In genomic region chr5:83852022-83852421, GRCm38 (mm10) we compare ENCODE assay signal across 24 mouse cellular contexts.
A peak's percentile ranks its signal among the peaks of the same experiment; 100 is the strongest.
DNase-seq lines count a peak whose midpoint lies in the region; ATAC-seq and TF ChIP-seq lines count a peak whose summit lies in the region.
"Had no signal": no experiment of that assay in that cellular context is flagged by ENCODE, and none has a peak within 500 bp of the region (broad histone marks: within the 10 kb centered on the region; RNA-seq: fewer than 3 reads in every experiment).

No protein-coding gene starts in this region.

- H3K36me3 ChIP-seq in hindbrain, postnatal 0 days (ENCODE audit: insufficient read depth, low read length): no peaks in the 10 kb centered on the region
- H3K36me3 ChIP-seq in hindbrain, embryonic 16.5 days (ENCODE audit: control insufficient read depth, insufficient read depth, low read length): no peaks in the 10 kb centered on the region
- no peaks in the 10 kb centered on the region for H3K36me3 ChIP-seq in megakaryocyte, embryonic 14.5 days (replicated peaks; ENCODE audit: low read length)
- H3K36me3 ChIP-seq: embryonic facial prominence, embryonic 13.5 days; embryonic facial prominence, embryonic 15.5 days; forebrain, embryonic 10.5 days; forebrain, embryonic 12.5 days had no signal

- peak; percentile 75 for ATAC-seq in hindbrain, postnatal 0 days
- no peak; the same call in 1 of the 2 replicates for ATAC-seq in hindbrain, embryonic 16.5 days
- ATAC-seq in megakaryocyte, adult 5-6 weeks (ENCODE audit: poor library complexity, severe bottlenecking): no peak
- ATAC-seq in monocyte, adult 5-6 weeks (replicated peaks; ENCODE audit: insufficient number of reproducible peaks, low FRiP score, low TSS enrichment, poor library complexity, severe bottlenecking): 0 out of 2 replicates have a peak, but pooled peaks have one; percentile 40
- ATAC-seq: forebrain, embryonic 14.5 days; forebrain, embryonic 16.5 days had no signal

- H3K9ac ChIP-seq in hindbrain, postnatal 0 days (replicated peaks; ENCODE audit: low read length): no peak overlapping the region
- no peak overlapping the region for H3K9ac ChIP-seq in hindbrain, embryonic 16.5 days (ENCODE audit: low read depth, low read length)
- H3K9ac ChIP-seq: embryonic facial prominence, embryonic 13.5 days; embryonic facial prominence, embryonic 15.5 days; forebrain, embryonic 12.5 days had no signal

- TF ChIP-seq CTCF in hindbrain, postnatal 0 days (IDR thresholded peaks at IDR 0.05; ENCODE audit: low read depth): no peak

- 77% methylated on average over 4 of the region's 4 CpGs for WGBS in hindbrain, postnatal 0 days
- 70% methylated on average over 4 of the region's 4 CpGs for WGBS in hindbrain, embryonic 16.5 days

- H3K4me3 ChIP-seq in hindbrain, postnatal 0 days (ENCODE audit: low read length): no peak overlapping the region
- no peak overlapping the region for H3K4me3 ChIP-seq in hindbrain, embryonic 16.5 days (ENCODE audit: low read length)
- peak overlapping the region; percentile 1 for H3K4me3 ChIP-seq in megakaryocyte, embryonic 14.5 days (replicated peaks)
- H3K4me3 ChIP-seq: embryonic facial prominence, embryonic 13.5 days; embryonic facial prominence, embryonic 15.5 days; erythroblast, embryonic 14.5 days; forebrain, embryonic 10.5 days; forebrain, embryonic 12.5 days had no signal

- no peaks in the 10 kb centered on the region for H3K9me3 ChIP-seq in hindbrain, postnatal 0 days (ENCODE audit: low read length)
- H3K9me3 ChIP-seq in hindbrain, embryonic 16.5 days (ENCODE audit: control insufficient read depth, low read length): no peaks in the 10 kb centered on the region
- H3K9me3 ChIP-seq in megakaryocyte, embryonic 14.5 days: peaks cover 5% of the 10 kb centered on the region; the same call in 1 of the 2 replicates
- H3K9me3 ChIP-seq: embryonic facial prominence, embryonic 13.5 days; embryonic facial prominence, embryonic 15.5 days; forebrain, embryonic 10.5 days; forebrain, embryonic 12.5 days had no signal

- intact Hi-C loops in heart, postnatal 25 days (cut with DNase I): no loop called here

- no peaks in the 10 kb centered on the region for H3K27me3 ChIP-seq in hindbrain, postnatal 0 days (ENCODE audit: insufficient read depth, low read length)
- H3K27me3 ChIP-seq in hindbrain, embryonic 16.5 days (replicated peaks; ENCODE audit: control insufficient read depth, insufficient read depth, low read length): no peaks in the 10 kb centered on the region
- no peaks in the 10 kb centered on the region for H3K27me3 ChIP-seq in megakaryocyte, embryonic 14.5 days (replicated peaks)
- H3K27me3 ChIP-seq: embryonic facial prominence, embryonic 13.5 days; embryonic facial prominence, embryonic 15.5 days; forebrain, embryonic 12.5 days had no signal

- no peaks in the 10 kb centered on the region for H3K4me1 ChIP-seq in hindbrain, postnatal 0 days (ENCODE audit: insufficient read depth, low read length)
- no peaks in the 10 kb centered on the region for H3K4me1 ChIP-seq in hindbrain, embryonic 16.5 days (ENCODE audit: control insufficient read depth, insufficient read depth, low read depth, low read length)
- H3K4me1 ChIP-seq in megakaryocyte, embryonic 14.5 days: no peaks in the 10 kb centered on the region
- H3K4me1 ChIP-seq: embryonic facial prominence, embryonic 13.5 days; embryonic facial prominence, embryonic 15.5 days; forebrain, embryonic 10.5 days; forebrain, embryonic 12.5 days had no signal

- DNase-seq in heart, adult 11 months: peak; percentile 91
- DNase-seq in heart, postnatal 25 days (ENCODE audit: low spot score): no peak
- peak; percentile 36 for DNase-seq in hindbrain, postnatal 0 days (ENCODE audit: low spot score)
- no peak for DNase-seq in right cerebral cortex, postnatal 4 days
- DNase-seq: adrenal gland, adult 2 months; adrenal gland, postnatal 10 days; adrenal gland, postnatal 25 days; cerebellum, adult 11 months; cerebellum, adult 18-20 months; cerebellum, adult 8-10 months; cerebellum, adult 9-11 months; cerebellum, postnatal 36 days; embryo, embryonic 11 days had no signal

- H3K4me2 ChIP-seq in hindbrain, postnatal 0 days (ENCODE audit: low read depth, low read length): no peak overlapping the region
- H3K4me2 ChIP-seq in hindbrain, embryonic 16.5 days (ENCODE audit: low read length): no peak overlapping the region
- H3K4me2 ChIP-seq: embryonic facial prominence, embryonic 13.5 days; embryonic facial prominence, embryonic 15.5 days; forebrain, embryonic 12.5 days had no signal

- H3K27ac ChIP-seq in hindbrain, postnatal 0 days: no peak overlapping the region
- H3K27ac ChIP-seq in hindbrain, embryonic 16.5 days (ENCODE audit: low read depth, low read length): no peak overlapping the region
- H3K27ac ChIP-seq: embryonic facial prominence, embryonic 13.5 days; embryonic facial prominence, embryonic 15.5 days; forebrain, embryonic 10.5 days; forebrain, embryonic 12.5 days had no signal

Comparison
In these comparisons a context has a peak if more than half of its experiments do, and no peak if none do; other contexts are left out.
1. DNase-seq: peak in heart, adult 11 months (single experiment) and hindbrain, postnatal 0 days (single experiment); none in heart, postnatal 25 days (single experiment) and right cerebral cortex, postnatal 4 days (single experiment).
2. ATAC-seq: peak in hindbrain, postnatal 0 days (single experiment) and monocyte, adult 5-6 weeks (single experiment); none in hindbrain, embryonic 16.5 days (single experiment) and megakaryocyte, adult 5-6 weeks (single experiment).